Mouse (Mus musculus) left cerebral cortex, adult 8-10 months (tissue): ENCODE measurements around the gene Epb41l4b. TPM values are rescaled to one million over a fixed set of nuclear protein-coding genes. Genes with fewer than 3 reads are reported as not detected.

Experiments
- DNase-seq, 2 experiments: peaks; one replicate each; pipeline ENCODE4 v3.0.0; 2022; ENCODE audit warnings: low spot score in 2 of 2
- total RNA-seq, 4 experiments: library from RNA; stranded (reverse); gene quantifications; 2 replicates each; pipeline ENCODE4 v1.2.4; 2022

Gene Epb41l4b
- total RNA-seq, 4 experiments from 2014 or later, result 30.5 to 45.1 (median 34.8) TPM

- DNase-seq, result no peak
Observed at GRCm38 (mm10) chr4:57153838-57154237, 10.6 kb upstream of the Epb41l4b start.

GRCm38 (mm10) chr4:57153068-57153835, 10.0 kb upstream of the Epb41l4b start:
- DNase-seq, result no peak

GRCm38 (mm10) chr4:57148182-57148581, 4.9 kb upstream of the Epb41l4b start:
- DNase-seq, result no peak

GRCm38 (mm10) chr4:57142374-57143025, 737 bp downstream of the Epb41l4b start:
- DNase-seq, result no peak

GRCm38 (mm10) chr4:57141908-57142361, 1.3 kb downstream of the Epb41l4b start:
- no peak for DNase-seq

- DNase-seq, result no peak
Observed at GRCm38 (mm10) chr4:57140992-57141717, 2.1 kb downstream of the Epb41l4b start.

- no peak for DNase-seq
Observed at GRCm38 (mm10) chr4:57140200-57140799, 2.9 kb downstream of the Epb41l4b start.

- peak in 1 of 2 experiments; percentile 54 for DNase-seq
Observed at GRCm38 (mm10) chr4:57139433-57139832, 3.8 kb downstream of the Epb41l4b start.

GRCm38 (mm10) chr4:57138093-57138440, 5.2 kb downstream of the Epb41l4b start:
- DNase-seq, result no peak

GRCm38 (mm10) chr4:57137371-57138092, 5.7 kb downstream of the Epb41l4b start:
- DNase-seq, result no peak

GRCm38 (mm10) chr4:57135431-57135830, 7.8 kb downstream of the Epb41l4b start:
- no peak for DNase-seq

GRCm38 (mm10) chr4:57134554-57134953, 8.7 kb downstream of the Epb41l4b start:
- DNase-seq, result no peak

- DNase-seq, result peak in 1 of 2 experiments; percentile 42
Observed at GRCm38 (mm10) chr4:57131839-57132238, 11.4 kb downstream of the Epb41l4b start.

- no peak for DNase-seq
Observed at GRCm38 (mm10) chr4:57129718-57130515, 13.3 kb downstream of the Epb41l4b start.

GRCm38 (mm10) chr4:57123003-57123402, 20.2 kb downstream of the Epb41l4b start:
- DNase-seq, result no peak

GRCm38 (mm10) chr4:57122166-57122565, 21.1 kb downstream of the Epb41l4b start:
- no peak for DNase-seq

GRCm38 (mm10) chr4:57120563-57120962, 22.7 kb downstream of the Epb41l4b start:
- DNase-seq, result no peak

GRCm38 (mm10) chr4:57119976-57120375, 23.3 kb downstream of the Epb41l4b start:
- no peak for DNase-seq

- no peak for DNase-seq
Observed at GRCm38 (mm10) chr4:57118883-57119282, 24.4 kb downstream of the Epb41l4b start.

- DNase-seq, result no peak
Observed at GRCm38 (mm10) chr4:57116278-57116677, 27.0 kb downstream of the Epb41l4b start.
